Mouse (Mus musculus): Measurements from ENCODE around the gene B3galt5.

B3galt5 gene

DNA sequence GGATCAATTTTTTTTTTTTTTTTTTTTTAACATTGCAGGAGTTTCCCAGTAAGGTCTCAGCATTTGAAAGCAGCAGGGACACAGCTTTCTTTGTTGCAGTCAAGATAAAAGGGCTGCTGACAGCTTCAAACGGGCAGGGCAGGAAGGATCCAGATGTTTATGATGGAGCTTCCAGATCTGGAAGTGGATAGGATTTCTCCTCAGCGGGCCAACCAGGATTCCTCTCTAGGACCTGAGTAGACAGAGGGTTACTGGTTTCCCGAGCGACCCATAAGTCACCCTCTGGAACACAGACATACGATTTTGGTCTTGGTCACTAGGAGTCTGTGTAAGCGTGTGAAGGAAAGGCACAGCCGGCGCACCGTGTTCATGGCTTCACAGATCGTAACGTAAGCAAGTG lies 112.5 kb downstream of the B3galt5 start:
- DNase-seq, result no peak

DNA sequence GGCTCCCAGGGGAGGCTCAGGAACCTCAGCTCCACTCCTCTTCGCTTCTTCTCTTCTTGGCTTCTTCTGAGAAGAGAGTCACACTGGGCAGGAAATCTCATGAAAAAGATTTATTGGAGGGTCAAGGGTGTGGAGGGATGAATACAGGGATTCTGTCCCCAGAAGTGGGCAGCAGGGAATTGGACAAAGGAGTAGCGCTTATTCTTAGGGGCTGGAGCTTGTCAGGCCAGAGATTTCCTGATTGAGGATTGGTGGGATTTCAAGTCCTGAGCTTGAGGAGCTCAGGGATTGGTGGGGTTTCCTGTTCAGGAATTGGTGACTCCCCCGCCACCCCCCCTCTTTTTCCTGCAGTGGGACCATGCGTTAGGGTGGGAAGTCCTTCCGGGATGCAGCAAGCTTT lies 113.2 kb downstream of the B3galt5 start:
- DNase-seq, result no peak

DNA sequence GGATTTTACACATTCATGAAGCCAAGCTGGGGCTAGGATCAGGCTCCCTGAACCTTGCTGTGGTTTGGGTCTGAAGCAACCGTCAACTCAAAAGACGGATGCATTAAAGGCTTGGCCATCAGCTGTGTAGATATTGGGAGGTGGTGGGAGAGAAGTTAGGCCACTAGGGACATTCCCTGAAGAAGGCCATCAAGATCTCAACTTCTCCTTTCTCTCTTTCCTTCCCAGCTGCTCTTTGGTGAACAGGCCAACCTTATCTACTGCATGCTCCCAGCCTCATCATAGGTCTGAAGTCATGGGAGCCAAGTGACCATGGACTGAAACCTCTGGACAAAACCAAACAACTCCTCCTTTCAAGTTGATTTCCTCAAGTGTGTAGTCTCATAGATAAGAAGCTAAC lies 115.9 kb downstream of the B3galt5 start:
- no peak for DNase-seq

DNA sequence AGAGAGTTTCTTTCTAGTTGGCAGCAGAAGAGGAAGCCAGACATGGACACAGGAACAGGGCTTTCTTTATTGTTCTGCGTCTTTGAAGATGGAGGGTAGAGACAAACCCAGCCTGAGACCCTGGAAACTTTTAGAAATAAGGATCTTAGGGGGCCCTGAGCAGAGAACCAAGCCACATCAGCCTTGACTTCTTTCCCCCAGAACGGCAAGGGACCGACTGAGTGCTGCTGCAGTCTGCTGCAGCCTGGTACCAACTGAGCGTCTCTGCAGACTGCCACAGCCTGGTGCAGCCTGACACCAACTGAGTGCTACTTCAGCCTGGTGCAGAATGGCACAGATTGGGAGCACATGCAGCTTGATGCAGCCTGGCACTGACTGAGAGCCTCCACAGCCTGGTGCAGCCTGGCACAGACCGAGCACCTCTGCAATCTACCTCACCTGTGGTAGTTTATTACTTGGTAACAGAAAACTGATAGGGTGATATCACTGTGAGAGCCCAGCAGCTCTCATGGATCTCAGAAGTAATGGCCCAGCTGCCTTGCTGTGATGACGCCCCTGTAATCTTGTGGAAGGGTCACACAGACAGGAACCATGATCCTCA lies 117.8 kb downstream of the B3galt5 start:
- DNase-seq, result no peak

GRCm38 (mm10) chr16:96353996-96354395 lies 118.4 kb downstream of the B3galt5 start:
- DNase-seq, result no peak

DNA sequence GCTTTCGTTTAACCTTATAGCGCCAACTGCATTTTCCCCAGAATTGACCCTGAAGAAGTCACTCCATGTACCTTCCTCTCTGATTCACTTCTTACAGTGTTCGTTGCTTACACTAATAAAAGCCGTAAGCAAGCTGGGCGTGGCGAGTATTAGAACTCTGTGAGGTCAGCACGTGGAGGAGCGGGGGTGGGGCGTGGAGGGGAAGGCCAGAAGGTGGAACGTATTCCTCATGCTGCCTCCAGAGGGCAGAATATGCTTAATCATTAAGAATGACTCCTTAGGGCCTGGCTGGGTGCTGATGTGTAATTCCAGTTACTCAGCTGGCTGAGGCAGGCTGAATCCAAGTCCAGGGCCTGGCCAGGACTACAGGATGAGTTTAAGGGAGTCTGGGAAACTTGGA lies 122.3 kb downstream of the B3galt5 start:
- DNase-seq, result peak; percentile 13 to 14

DNA sequence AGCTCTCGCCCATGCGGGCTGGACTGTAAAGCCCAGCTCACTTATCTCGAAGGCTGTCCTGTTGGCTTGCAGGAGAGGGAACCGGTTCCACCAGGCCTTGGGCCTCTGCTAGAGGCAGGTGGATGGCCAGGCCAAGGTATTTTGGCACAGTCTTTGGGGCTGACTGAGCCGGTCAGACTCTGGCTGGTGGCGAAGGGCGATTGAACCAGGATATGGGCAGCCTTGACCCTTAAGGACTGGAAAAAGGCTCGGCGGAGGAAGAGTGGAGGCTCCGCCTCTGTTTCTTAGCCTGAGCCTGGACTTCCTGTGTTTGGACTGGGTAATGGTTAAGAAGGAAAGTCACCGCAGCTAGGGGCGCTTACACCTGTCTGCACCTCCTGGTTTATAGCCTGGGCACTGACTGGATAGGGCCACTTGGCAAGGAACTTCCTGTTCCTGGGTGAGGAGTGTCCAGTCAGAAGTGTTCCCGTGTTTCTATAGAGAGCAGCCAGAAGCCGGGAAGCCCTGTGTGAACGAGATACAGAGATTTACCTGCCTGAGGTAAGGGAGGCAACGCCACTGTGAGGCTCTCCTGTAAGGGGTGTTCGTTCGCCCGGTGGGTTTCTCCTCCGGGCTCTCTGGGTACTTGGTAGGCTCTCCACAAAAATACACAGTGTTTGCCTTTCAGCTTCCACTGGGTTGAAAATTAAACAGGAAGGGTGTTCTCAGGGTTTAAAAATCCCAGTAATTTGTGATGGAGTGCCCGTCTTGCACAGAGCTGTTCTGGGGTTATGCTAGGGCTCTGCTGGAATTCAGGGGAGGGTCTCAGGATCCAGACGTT lies 125.9 kb downstream of the B3galt5 start:
- DNase-seq, result no peak

- DNase-seq, result no peak
Measured at GRCm38 (mm10) chr16:96362873-96363272, 127.3 kb downstream of the B3galt5 start.

DNA sequence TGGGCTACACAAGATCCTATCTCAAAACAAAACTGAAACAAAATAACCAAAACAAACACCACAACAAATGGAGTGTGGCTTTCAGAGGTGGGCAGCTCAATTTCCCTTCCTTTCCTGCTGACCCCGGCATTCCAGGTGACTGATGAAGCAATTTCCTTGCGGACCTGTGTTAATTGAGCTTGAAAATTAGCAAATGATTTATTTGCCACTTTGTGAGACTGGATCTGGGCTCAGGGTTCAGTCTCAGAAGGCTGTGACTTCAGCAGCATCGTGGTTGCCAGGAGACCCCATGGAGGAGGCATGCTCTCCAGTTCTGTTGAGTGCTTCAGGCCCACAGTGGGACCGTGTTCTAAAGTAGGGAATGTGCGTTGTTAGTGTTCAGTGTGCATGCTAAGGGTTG lies 127.7 kb downstream of the B3galt5 start:
- no peak for DNase-seq

- DNase-seq, result no peak
Measured at GRCm38 (mm10) chr16:96364870-96365269, 129.3 kb downstream of the B3galt5 start.
